Mouse (Mus musculus) forebrain, embryonic 11.5 days (tissue): ENCODE results near the gene 4930568D16Rik. TPM values are rescaled to one million over a fixed set of nuclear protein-coding genes. Genes with fewer than 3 reads are reported as not detected.

Source experiments
- ATAC-seq: fragments of 200-750 bp; cut with Nextera tagmentation; replicated peaks from 2 replicates; pipeline ENCODE4 v1.8.0; 2017; ENCODE audit warnings: moderate TSS enrichment; ENCODE audit not compliant: low FRiP score
- DNase-seq: peaks from one replicate; pipeline ENCODE4 v3.0.0-alpha.2; 2017; ENCODE audit warnings: low spot score
- H3K27ac ChIP-seq: fragments of 300-500 bp; sonication (generic); 2 replicates; pipeline ENCODE4 v1.5.1; 2014; ENCODE audit warnings: low read depth, low read length
- H3K27me3 ChIP-seq: fragments of 300-500 bp; sonication (generic); 2 replicates; pipeline ENCODE4 v1.6.1; 2014; ENCODE audit warnings: mild to moderate bottlenecking, low read length, mixed read lengths; ENCODE audit not compliant: control insufficient read depth, insufficient read depth
- H3K36me3 ChIP-seq: fragments of 300-500 bp; sonication (generic); 2 replicates; pipeline ENCODE4 v1.6.1; 2014; ENCODE audit warnings: mild to moderate bottlenecking, low read length, moderate library complexity, mixed read lengths; ENCODE audit not compliant: control insufficient read depth, insufficient read depth
- H3K4me1 ChIP-seq: fragments of 300-500 bp; sonication (generic); replicated peaks from 2 replicates; pipeline ENCODE4 v1.6.1; 2014; ENCODE audit warnings: low read length, mixed read lengths; ENCODE audit not compliant: control insufficient read depth, insufficient read depth
- H3K4me2 ChIP-seq: fragments of 300-500 bp; sonication (generic); 2 replicates; pipeline ENCODE4 v1.6.1; 2014; ENCODE audit warnings: low read depth, mild to moderate bottlenecking, low read length, moderate library complexity, mixed read lengths; ENCODE audit not compliant: severe bottlenecking
- H3K4me3 ChIP-seq: fragments of 300-500 bp; sonication (generic); 2 replicates; pipeline ENCODE4 v1.5.1; 2014; ENCODE audit warnings: low read depth, low read length
- H3K9ac ChIP-seq: fragments of 300-500 bp; sonication (generic); 2 replicates; pipeline ENCODE4 v1.6.1; 2014; ENCODE audit warnings: low read length
- H3K9me3 ChIP-seq: fragments of 300-500 bp; sonication (generic); 2 replicates; pipeline ENCODE4 v1.6.1; 2016; ENCODE audit warnings: low read length, mixed read lengths; ENCODE audit not compliant: control insufficient read depth
- WGBS: fragments of 180-500 bp; shearing (Covaris S2); extraction: QIAGEN DNeasy Blood & Tissue Kit; methylation state at CpG from one replicate; pipeline ENCODE4 v1.1.7; 2014; 5-methylcytosine and 5-hydroxymethylcytosine counted together
- polyA plus RNA-seq: library from polyadenylated mRNA; unstranded; fragments of >200 nt; fragmentation: Nextera tagmentation; extraction: Ambion mirVana; gene quantifications from 2 replicates; pipeline ENCODE4 v1.2.1, GENCODE M21; 2014

The 4930568D16Rik gene
- polyA plus RNA-seq, 1 experiment from 2014 or later = not detected

GRCm38 (mm10) chr2:35377600-35377999 is 10.1 kb upstream of the 4930568D16Rik start:
- no peaks in the 10 kb centered on the region for H3K27me3 ChIP-seq
- ATAC-seq = no peak

DNA sequence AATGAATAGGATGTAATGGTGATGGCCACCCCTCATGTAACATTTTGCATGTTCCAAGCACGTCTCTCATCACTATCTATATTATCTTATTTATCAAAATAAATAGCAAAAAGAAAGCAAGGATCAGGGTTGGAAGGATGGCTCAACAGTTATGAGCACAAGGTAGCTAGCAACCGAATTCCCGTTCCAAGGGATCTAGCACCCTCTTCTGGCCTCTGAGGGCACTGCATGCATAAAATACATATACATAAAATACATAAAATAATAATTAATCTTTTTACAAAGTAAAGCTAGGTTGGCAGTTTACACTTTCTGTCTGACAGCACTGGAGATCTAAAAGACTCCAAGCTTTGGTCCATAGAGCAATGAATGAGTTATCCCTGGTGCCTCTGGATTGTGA is 5.5 kb upstream of the 4930568D16Rik start:
- Histone ChIP-seq H3K4me2 (no peak overlapping the region), H3K4me1 (no peaks in the 10 kb centered on the region), H3K9me3 (no peaks in the 10 kb centered on the region), H3K9ac (no peak overlapping the region), H3K27ac (no peak overlapping the region), H3K27me3 (no peaks in the 10 kb centered on the region), H3K36me3 (no peaks in the 10 kb centered on the region), H3K4me3 (no peak overlapping the region)
- WGBS = 11% methylated on average over 3 of the region's 3 CpGs
- DNase-seq = peak; percentile 67
- no peak for ATAC-seq

More at GRCm38 (mm10) chr2:35377600-35377999, 10.1 kb upstream of the 4930568D16Rik start:
- Histone ChIP-seq H3K9ac (no peak overlapping the region), H3K4me1 (no peaks in the 10 kb centered on the region), H3K36me3 (no peaks in the 10 kb centered on the region), H3K4me3 (no peak overlapping the region), H3K27ac (no peak overlapping the region), H3K9me3 (no peaks in the 10 kb centered on the region), H3K4me2 (no peak overlapping the region)
- DNase-seq = no peak
- 83% methylated on average over 6 of the region's 6 CpGs for whole genome bisulfite sequencing

GRCm38 (mm10) chr2:35370686-35371085 is 3.2 kb upstream of the 4930568D16Rik start:
- Histone ChIP-seq H3K27ac (no peak overlapping the region), H3K4me2 (no peak overlapping the region), H3K27me3 (no peaks in the 10 kb centered on the region), H3K4me3 (no peak overlapping the region), H3K36me3 (no peaks in the 10 kb centered on the region), H3K4me1 (no peaks in the 10 kb centered on the region), H3K9me3 (no peaks in the 10 kb centered on the region), H3K9ac (no peak overlapping the region)
- DNase-seq (no peak), ATAC-seq (no peak)

GRCm38 (mm10) chr2:35349184-35349583 is 18.3 kb downstream of the 4930568D16Rik start:
- WGBS = 66% methylated on average over 5 of the region's 5 CpGs
- no peak for DNase-seq
- H3K9me3 ChIP-seq = no peaks in the 10 kb centered on the region

DNA sequence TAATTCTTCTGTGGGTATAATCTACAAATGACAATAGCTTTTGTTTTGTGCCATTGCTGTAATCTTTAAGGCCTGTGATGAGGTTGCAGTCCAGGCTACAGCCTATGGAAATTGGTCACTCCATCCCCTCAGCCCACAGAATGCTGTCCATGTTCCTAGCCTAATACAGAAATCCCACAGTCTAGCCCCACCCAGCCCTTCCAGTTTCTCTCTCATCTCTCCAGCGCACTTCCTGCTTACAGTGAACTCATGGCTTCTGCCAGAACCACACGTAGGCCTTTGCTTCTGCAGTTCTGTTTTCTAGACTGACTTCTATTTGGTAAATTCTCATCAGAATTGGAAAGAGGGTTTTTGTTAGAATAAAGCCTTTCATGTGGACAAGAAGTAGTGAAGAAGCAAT is 21.5 kb downstream of the 4930568D16Rik start:
- no peak overlapping the region for H3K4me3 ChIP-seq
- ATAC-seq = no peak

More at GRCm38 (mm10) chr2:35349184-35349583, 18.3 kb downstream of the 4930568D16Rik start:
- Histone ChIP-seq H3K27me3 (no peaks in the 10 kb centered on the region), H3K4me3 (no peak overlapping the region), H3K4me1 (no peaks in the 10 kb centered on the region), H3K4me2 (no peak overlapping the region), H3K9ac (no peak overlapping the region), H3K36me3 (no peaks in the 10 kb centered on the region), H3K27ac (no peak overlapping the region)
- ATAC-seq = no peak

GRCm38 (mm10) chr2:35342605-35343004 is 24.9 kb downstream of the 4930568D16Rik start:
- no peaks in the 10 kb centered on the region for H3K36me3 ChIP-seq
- no peaks in the 10 kb centered on the region for H3K9me3 ChIP-seq
- H3K4me1 ChIP-seq = no peaks in the 10 kb centered on the region
- 80% methylated on average over 3 of the region's 3 CpGs for WGBS
- no peak for ATAC-seq
- DNase-seq = no peak
- no peak overlapping the region for H3K4me2 ChIP-seq
- no peak overlapping the region for H3K9ac ChIP-seq
- H3K4me3 ChIP-seq = no peak overlapping the region
- H3K27ac ChIP-seq = no peak overlapping the region
- no peaks in the 10 kb centered on the region for H3K27me3 ChIP-seq

More for the DNA sequence above, 21.5 kb downstream of the 4930568D16Rik start:
- Histone ChIP-seq H3K9me3 (no peaks in the 10 kb centered on the region), H3K4me1 (no peaks in the 10 kb centered on the region), H3K27me3 (no peaks in the 10 kb centered on the region), H3K9ac (no peak overlapping the region), H3K36me3 (no peaks in the 10 kb centered on the region), H3K4me2 (no peak overlapping the region), H3K27ac (no peak overlapping the region)
- WGBS = 73% methylated on average over 2 of the region's 2 CpGs
- DNase-seq = no peak

DNA sequence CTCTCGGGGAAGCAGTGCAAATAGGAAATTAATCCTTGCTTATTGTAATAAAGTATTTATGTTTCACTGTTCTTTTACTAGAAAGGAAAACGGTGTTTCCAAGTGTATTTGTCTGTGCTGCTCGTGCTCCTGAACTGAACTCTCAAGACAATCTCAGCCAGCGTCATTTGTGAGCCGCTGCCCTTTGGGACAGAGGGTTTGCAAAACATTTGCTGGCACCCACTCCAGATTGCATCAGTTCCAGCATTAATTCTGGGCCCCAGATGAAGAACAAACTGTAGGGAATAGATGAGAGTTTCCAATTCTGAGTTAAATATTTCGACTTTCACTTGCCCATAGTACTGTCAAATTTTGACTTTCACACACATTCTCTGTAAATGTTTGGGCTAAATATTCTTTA is 28.8 kb downstream of the 4930568D16Rik start:
- Histone ChIP-seq H3K4me2 (no peak overlapping the region), H3K27ac (no peak overlapping the region), H3K9me3 (no peaks in the 10 kb centered on the region), H3K36me3 (no peaks in the 10 kb centered on the region), H3K4me3 (no peak overlapping the region), H3K9ac (no peak overlapping the region), H3K27me3 (no peaks in the 10 kb centered on the region), H3K4me1 (peaks cover 4% of the 10 kb centered on the region; the same call in 1 of the 2 replicates)
- WGBS = 89% methylated on average over 6 of the region's 6 CpGs
- ATAC-seq (no peak), DNase-seq (no peak)

- no peak overlapping the region for H3K4me3 ChIP-seq
- H3K4me1 ChIP-seq = peaks cover 4% of the 10 kb centered on the region; the same call in 1 of the 2 replicates
- no peak overlapping the region for H3K4me2 ChIP-seq
- ATAC-seq (no peak), DNase-seq (no peak)
- no peaks in the 10 kb centered on the region for H3K9me3 ChIP-seq
- WGBS = 71% methylated on average over 1 of the region's 1 CpGs
- no peak overlapping the region for H3K27ac ChIP-seq
- H3K27me3 ChIP-seq = no peaks in the 10 kb centered on the region
- no peaks in the 10 kb centered on the region for H3K36me3 ChIP-seq
- no peak overlapping the region for H3K9ac ChIP-seq
Measured at GRCm38 (mm10) chr2:35338036-35338435, 29.5 kb downstream of the 4930568D16Rik start.

GRCm38 (mm10) chr2:35337419-35337818 is 30.1 kb downstream of the 4930568D16Rik start:
- peak overlapping the region; percentile 53 for H3K4me3 ChIP-seq
- H3K9ac ChIP-seq = peak overlapping the region; percentile 55; the same call in 1 of the 2 replicates
- H3K4me2 ChIP-seq = peak overlapping the region; percentile 65
- no peaks in the 10 kb centered on the region for H3K36me3 ChIP-seq
- DNase-seq = no peak
- peaks cover 4% of the 10 kb centered on the region; the same call in 1 of the 2 replicates for H3K4me1 ChIP-seq
- H3K27ac ChIP-seq = no peak overlapping the region
- ATAC-seq = no peak
- 49% methylated on average over 10 of the region's 10 CpGs for WGBS
- no peaks in the 10 kb centered on the region for H3K27me3 ChIP-seq
- H3K9me3 ChIP-seq = no peaks in the 10 kb centered on the region
